ENCODE assay signal across 11 mouse cellular contexts in the genomic region with DNA sequence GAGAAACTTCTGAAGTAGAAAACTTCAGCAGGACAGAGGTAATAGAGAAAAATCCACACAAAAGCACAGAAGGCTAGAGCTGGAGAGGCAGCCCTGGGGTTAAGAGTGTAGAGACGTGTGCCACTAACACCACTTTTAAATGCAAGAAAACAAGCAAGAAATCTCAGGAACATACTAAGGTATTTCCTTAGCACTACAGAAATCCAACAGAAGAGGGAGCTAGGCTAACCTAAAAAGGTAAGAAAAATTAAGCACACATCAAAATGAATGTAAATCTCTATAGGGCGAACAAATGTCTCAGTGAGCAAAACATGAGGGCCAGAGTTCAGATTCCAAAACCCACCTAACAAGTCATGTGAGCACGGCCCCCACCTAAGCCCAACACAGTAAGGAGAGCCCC. TPM values are rescaled to one million over a fixed set of nuclear protein-coding genes. Genes with fewer than 3 reads are reported as not detected.
DNase-seq lines count a peak whose midpoint lies in the region.
"Had no signal": no experiment of that assay in that cellular context is flagged by ENCODE, and none has a peak within 500 bp of the region (broad histone marks: within the 10 kb centered on the region; RNA-seq: fewer than 3 reads in every experiment).

No protein-coding gene starts in this region.

- DNase-seq in embryo, embryonic 11 days: peak; percentile 7
- DNase-seq in embryo, embryonic 10 days (ENCODE audit: low spot score): no peak
- DNase-seq in kidney, adult 9 months: peak; percentile 30
- DNase-seq in kidney, postnatal 10 days: no peak
- peak; percentile 37 for DNase-seq in 3T3-L1 (ENCODE audit: low read depth, low spot score)
- peak; percentile 15 for DNase-seq in ZHBTc4 (ENCODE audit: low read depth, low spot score)
- no peak for DNase-seq in adrenal gland, postnatal 14 days
- no peak for DNase-seq in cerebellum, postnatal 14 days
- DNase-seq: cerebellum, adult 8-10 months; layer of hippocampus, postnatal 36 days; right cerebral cortex, postnatal 4 days had no signal

RNA-seq across cellular contexts. Expression of a gene that starts 19.9 kb away (rescaled TPM):
- total RNA-seq in adrenal gland, postnatal 14 days (2021): 42.8 and 45.7 TPM in 2 replicates

RNA-seq across cellular contexts. Expression of a gene that starts 49.8 kb away (rescaled TPM):
- 4.0 and 5.8 TPM in 2 replicates for total RNA-seq in adrenal gland, postnatal 14 days (2021)

Comparison
In these comparisons a context has a peak if more than half of its experiments do, and no peak if none do; other contexts are left out.
1. DNase-seq: peak in embryo, embryonic 11 days (single experiment), kidney, adult 9 months (single experiment), 3T3-L1 (single experiment) and ZHBTc4 (single experiment); none in embryo, embryonic 10 days (single experiment), kidney, postnatal 10 days (single experiment), adrenal gland, postnatal 14 days (single experiment) and cerebellum, postnatal 14 days (0 of 2).